Mouse (Mus musculus) ES-E14 (cell line): ENCODE results near the gene Nab1. TPM values are rescaled to one million over a fixed set of nuclear protein-coding genes. Genes with fewer than 3 reads are reported as not detected.

ENCODE experiments used
- DNase-seq: peaks from one replicate; pipeline ENCODE4 v3.0.0-alpha.2; 2013; ENCODE audit warnings: low read depth, low spot score
- H3K27ac ChIP-seq: 2 replicates; pipeline ENCODE4 v1.5.1; 2012; ENCODE audit warnings: low read depth, mild to moderate bottlenecking, low read length, moderate library complexity, mixed read lengths; ENCODE audit not compliant: poor library complexity, insufficient read depth, severe bottlenecking
- H3K36me3 ChIP-seq: 2 replicates; pipeline ENCODE4 v1.6.1; 2012; ENCODE audit warnings: mild to moderate bottlenecking, low read length, moderate library complexity, mixed read lengths; ENCODE audit not compliant: control insufficient read depth, poor library complexity, insufficient read depth, severe bottlenecking
- H3K4me1 ChIP-seq, 2 experiments: fragments of 150-350 bp in 1 of 2; sonication (generic) in 1 of 2; 2 replicates each; pipeline ENCODE4 v1.6.1; 2012; ENCODE audit warnings: low read length in 2 of 2, mild to moderate bottlenecking in 1 of 2, mixed read lengths in 1 of 2; ENCODE audit not compliant: control insufficient read depth in 2 of 2, insufficient read depth in 2 of 2, poor library complexity in 1 of 2
- H3K4me3 ChIP-seq, 2 experiments: fragments of 150-350 bp in 1 of 2; sonication (generic) in 1 of 2; 2 replicates each; pipeline ENCODE4 v1.5.1; 2012; ENCODE audit warnings: low read length in 2 of 2, low read depth in 1 of 2, mild to moderate bottlenecking in 1 of 2, mixed read lengths in 1 of 2; ENCODE audit not compliant: insufficient read depth in 1 of 2, poor library complexity in 1 of 2, severe bottlenecking in 1 of 2
- H3K9ac ChIP-seq: 2 replicates; pipeline ENCODE4 v1.6.1; 2012; ENCODE audit warnings: low read depth, mild to moderate bottlenecking, low read length, mixed read lengths; ENCODE audit not compliant: poor library complexity, insufficient read depth, severe bottlenecking
- H3K9me3 ChIP-seq: fragments of 150-350 bp; sonication (generic); 2 replicates; pipeline ENCODE4 v1.6.1; 2012; ENCODE audit warnings: low read depth, mild to moderate bottlenecking, low read length; ENCODE audit not compliant: control insufficient read depth, insufficient read depth
- CHD2 ChIP-seq: IDR thresholded peaks from 2 replicates; pipeline ENCODE4 v1.6.1; 2014; ENCODE audit warnings: mild to moderate bottlenecking, low read depth, low read length, inconsistent platforms
- HCFC1 ChIP-seq: IDR thresholded peaks from 2 replicates; pipeline ENCODE4 v1.6.1; 2012; ENCODE audit warnings: low read length, inconsistent platforms, borderline replicate concordance; ENCODE audit not compliant: insufficient read depth
- MAFK ChIP-seq: IDR thresholded peaks from 2 replicates; pipeline ENCODE4 v1.6.1; 2014; ENCODE audit warnings: mild to moderate bottlenecking, low read depth, low read length, inconsistent platforms; ENCODE audit not compliant: insufficient read depth
- ZC3H11A ChIP-seq: IDR thresholded peaks from 2 replicates; pipeline ENCODE4 v1.6.1; 2012; ENCODE audit warnings: low read depth, mild to moderate bottlenecking, inconsistent platforms, low read length, borderline replicate concordance
- ZNF384 ChIP-seq: IDR thresholded peaks from 2 replicates; pipeline ENCODE4 v1.6.1; 2012; ENCODE audit warnings: low read depth, low read length, inconsistent platforms
- in situ Hi-C, 2 experiments: fragments of 600-800 bp; cut with MboI; formaldehyde crosslinking; loops; one replicate each; pipeline ENCODE4 v1.15.1; 2025; ENCODE audit warnings: low sequenced_read_pairs in 2 of 2, inconsistent platforms in 1 of 2; ENCODE audit not compliant: unreplicated experiment in 2 of 2
- total RNA-seq: library from RNA; depleted of rRNA; stranded (reverse); fragments of 300-350 nt; gene quantifications from 2 replicates; pipeline ENCODE4 v1.2.3, GENCODE M21; 2012

The Nab1 gene
- total RNA-seq, 1 experiment = 13.3 TPM

DNA sequence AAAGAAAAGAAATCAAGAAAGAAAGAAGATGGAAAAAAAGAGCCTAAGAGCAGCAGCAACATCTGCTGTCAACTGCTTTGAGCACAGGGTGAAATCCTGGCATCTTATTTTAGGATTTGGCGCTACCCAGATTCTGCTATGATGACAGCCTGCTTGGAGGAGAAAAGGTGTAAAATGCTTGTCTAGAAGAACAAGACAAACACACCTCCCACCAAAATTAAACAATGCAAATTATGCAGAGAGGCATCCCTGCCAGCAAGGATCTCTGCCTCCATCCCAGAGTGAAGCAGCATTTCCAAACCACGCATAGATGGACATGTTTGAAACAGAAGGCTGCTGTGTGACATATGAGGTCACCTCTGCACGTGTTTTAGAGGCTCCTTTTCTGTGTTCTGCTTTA is 35.2 kb downstream of the Nab1 start:
- no peak for DNase-seq
- H3K4me3 ChIP-seq = no peak overlapping the region
- no peak overlapping the region for H3K9ac ChIP-seq
- no peak overlapping the region for H3K27ac ChIP-seq
- TF ChIP-seq ZNF384 (no peak), MAFK (no peak), ZC3H11A (no peak), CHD2 (no peak), HCFC1 (no peak)
- H3K4me1 ChIP-seq = no peaks in the 10 kb centered on the region
- no peaks in the 10 kb centered on the region for H3K36me3 ChIP-seq
- in situ Hi-C loops = no loop called here
- H3K9me3 ChIP-seq = no peaks in the 10 kb centered on the region

DNA sequence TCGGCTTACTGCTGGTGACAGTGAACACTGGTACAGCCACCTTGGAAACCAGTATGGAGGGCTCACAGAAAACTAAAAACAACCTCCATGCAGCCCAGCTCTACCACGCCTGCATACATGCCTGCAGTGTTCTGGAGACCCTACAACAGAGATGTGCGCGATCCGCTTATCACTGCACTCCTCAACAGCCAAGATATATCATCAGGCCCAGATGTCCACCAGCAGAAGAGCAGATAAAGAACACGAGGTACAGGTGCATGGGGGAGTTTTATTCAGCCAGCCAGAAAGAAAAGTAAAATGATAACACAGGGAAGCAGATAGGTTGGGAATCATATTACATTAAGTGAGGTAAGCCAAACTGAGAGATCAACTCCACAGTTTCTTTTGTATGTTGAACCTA is 37.2 kb downstream of the Nab1 start:
- in situ Hi-C loops = no loop called here
- H3K4me3 ChIP-seq = no peak overlapping the region
- no peaks in the 10 kb centered on the region for H3K36me3 ChIP-seq
- TF ChIP-seq HCFC1 (no peak), ZNF384 (no peak), CHD2 (no peak), MAFK (no peak), ZC3H11A (no peak)
- no peak for DNase-seq
- no peak overlapping the region for H3K27ac ChIP-seq
- H3K9me3 ChIP-seq = no peaks in the 10 kb centered on the region
- no peak overlapping the region for H3K9ac ChIP-seq
- H3K4me1 ChIP-seq = no peaks in the 10 kb centered on the region

DNA sequence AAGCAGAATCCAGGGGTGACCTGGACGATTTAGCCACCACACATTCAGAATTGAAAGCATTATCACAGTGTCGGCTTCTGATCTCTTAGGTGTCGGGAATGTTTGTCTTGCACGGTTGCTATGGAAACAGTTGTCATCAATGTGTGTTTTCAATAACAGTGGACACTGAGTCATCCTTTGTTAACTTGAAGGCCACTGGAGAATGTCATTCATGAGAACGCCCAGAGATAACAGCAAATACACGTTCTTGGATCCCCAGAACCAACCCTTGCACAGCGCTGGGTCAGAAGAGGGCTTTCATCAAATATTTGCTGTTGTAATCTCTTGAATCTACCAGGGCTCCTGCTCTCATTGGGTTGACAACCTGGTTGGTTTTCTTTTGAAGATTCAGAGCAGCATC is 43.9 kb downstream of the Nab1 start:
- TF ChIP-seq ZC3H11A (no peak), HCFC1 (no peak), ZNF384 (no peak), CHD2 (no peak), MAFK (no peak)
- no peak overlapping the region for H3K4me3 ChIP-seq
- H3K9ac ChIP-seq = no peak overlapping the region
- H3K36me3 ChIP-seq = no peaks in the 10 kb centered on the region
- DNase-seq = no peak
- H3K9me3 ChIP-seq = no peaks in the 10 kb centered on the region
- H3K27ac ChIP-seq = no peak overlapping the region
- no peaks in the 10 kb centered on the region for H3K4me1 ChIP-seq
- in situ Hi-C loops = no loop called here

DNA sequence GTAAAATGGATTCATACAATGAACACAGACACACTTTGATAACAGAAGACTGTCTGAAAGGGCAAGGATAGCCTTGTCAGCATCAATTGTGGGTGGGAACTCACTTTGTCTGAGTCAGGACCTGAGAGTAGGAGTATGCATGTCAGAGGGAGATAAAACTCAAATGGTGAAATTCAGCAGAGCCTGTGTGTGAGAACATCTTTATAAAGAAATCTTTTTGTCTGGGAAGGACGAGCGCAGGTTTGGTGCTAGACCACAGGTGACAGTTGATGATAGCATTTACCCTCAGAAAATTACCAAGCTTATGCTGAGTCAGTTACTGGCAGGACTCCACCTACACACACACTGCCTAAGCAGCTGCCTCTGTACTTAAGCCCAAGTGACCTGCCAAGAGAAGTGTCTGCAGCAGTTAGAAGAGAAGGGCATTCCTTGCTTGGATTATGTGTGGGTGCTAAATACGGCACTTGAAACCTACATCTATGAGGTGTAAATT is 45.9 kb downstream of the Nab1 start:
- Histone ChIP-seq H3K4me1 (no peaks in the 10 kb centered on the region), H3K4me3 (no peak overlapping the region), H3K36me3 (no peaks in the 10 kb centered on the region), H3K9me3 (no peaks in the 10 kb centered on the region), H3K27ac (no peak overlapping the region), H3K9ac (no peak overlapping the region)
- in situ Hi-C loops = no loop called here
- TF ChIP-seq MAFK (no peak), CHD2 (no peak)
- DNase-seq = no peak

DNA sequence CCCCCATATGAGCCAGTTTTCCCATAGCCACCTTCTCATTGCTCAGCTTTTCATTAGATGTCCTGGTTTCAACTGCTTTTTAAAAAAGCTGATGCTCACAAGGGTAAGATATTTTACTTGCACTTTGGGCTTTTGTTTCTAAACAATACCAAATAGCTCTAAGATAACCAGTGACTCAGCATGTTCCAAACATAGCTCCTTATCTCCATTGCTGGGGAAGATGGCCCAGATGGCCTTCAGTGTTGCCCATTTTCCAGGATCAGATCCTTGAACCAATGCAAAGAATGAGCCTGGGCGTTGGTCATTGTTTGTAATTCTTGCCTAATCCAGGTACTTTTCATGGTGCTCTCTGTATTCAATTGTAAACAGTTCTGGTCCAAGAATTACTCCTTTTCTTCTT is 49.1 kb downstream of the Nab1 start:
- in situ Hi-C loops = no loop called here
- no peaks in the 10 kb centered on the region for H3K4me1 ChIP-seq
- TF ChIP-seq HCFC1 (no peak), ZNF384 (no peak), CHD2 (no peak), MAFK (no peak), ZC3H11A (no peak)
- no peaks in the 10 kb centered on the region for H3K36me3 ChIP-seq
- no peak for DNase-seq
- no peak overlapping the region for H3K9ac ChIP-seq
- no peak overlapping the region for H3K27ac ChIP-seq
- H3K9me3 ChIP-seq = no peaks in the 10 kb centered on the region
- H3K4me3 ChIP-seq = no peak overlapping the region
